Mouse (Mus musculus) neural tube, embryonic 14.5 days (tissue): ENCODE results near the gene Brpf3. TPM values are rescaled to one million over a fixed set of nuclear protein-coding genes. Genes with fewer than 3 reads are reported as not detected.
"Not testable (repeated sequence)": the region's sequence is repeated elsewhere in the genome, so short reads cannot be mapped to it uniquely, and the experiment has no call there.

ENCODE experiments used
- ATAC-seq: fragments of 200-750 bp; cut with Nextera tagmentation; 2 replicates; pipeline ENCODE4 v1.8.0; 2017; ENCODE audit warnings: low read depth, mild to moderate bottlenecking, moderate TSS enrichment, moderate library complexity
- H3K27ac ChIP-seq: fragments of 300-500 bp; sonication (generic); 2 replicates; pipeline ENCODE4 v1.5.1; 2014; ENCODE audit warnings: low read depth, mild to moderate bottlenecking, control low read depth, low read length, moderate library complexity, mixed read lengths
- H3K27me3 ChIP-seq: fragments of 300-500 bp; sonication (generic); 2 replicates; pipeline ENCODE4 v1.6.1; 2014; ENCODE audit warnings: low read length; ENCODE audit not compliant: control insufficient read depth, insufficient read depth
- H3K36me3 ChIP-seq: fragments of 300-500 bp; sonication (generic); 2 replicates; pipeline ENCODE4 v1.6.1; 2014; ENCODE audit warnings: low read length, mixed read lengths; ENCODE audit not compliant: control insufficient read depth, insufficient read depth
- H3K4me1 ChIP-seq: fragments of 300-500 bp; sonication (generic); 2 replicates; pipeline ENCODE4 v1.6.1; 2014; ENCODE audit warnings: low read length; ENCODE audit not compliant: control insufficient read depth, insufficient read depth
- H3K4me2 ChIP-seq: fragments of 300-500 bp; sonication (generic); 2 replicates; pipeline ENCODE4 v1.6.1; 2014; ENCODE audit warnings: mild to moderate bottlenecking, low read depth, low read length, control low read depth
- H3K4me3 ChIP-seq: fragments of 300-500 bp; sonication (generic); 2 replicates; pipeline ENCODE4 v1.5.1; 2014; ENCODE audit warnings: low read depth, low read length, control low read depth, mixed read lengths
- H3K9ac ChIP-seq: fragments of 300-500 bp; sonication (generic); replicated peaks from 2 replicates; pipeline ENCODE4 v1.6.1; 2014; ENCODE audit warnings: low read depth, mild to moderate bottlenecking, control low read depth, low read length, mixed read lengths
- H3K9me3 ChIP-seq: fragments of 300-500 bp; sonication (generic); 2 replicates; pipeline ENCODE4 v1.6.1; 2016; ENCODE audit warnings: low read length; ENCODE audit not compliant: control insufficient read depth
- WGBS: fragments of 180-500 bp; shearing (Covaris S2); extraction: QIAGEN DNeasy Blood & Tissue Kit; methylation state at CpG from one replicate; pipeline ENCODE4 v1.1.7; 2014; 5-methylcytosine and 5-hydroxymethylcytosine counted together
- polyA plus RNA-seq: library from polyadenylated mRNA; unstranded; fragments of >200 nt; fragmentation: Nextera tagmentation; extraction: Ambion mirVana; gene quantifications from 2 replicates; pipeline ENCODE4 v1.2.1, GENCODE M21; 2014

Brpf3 gene
- polyA plus RNA-seq, 1 experiment from 2014 or later, result 6.9 TPM

- Histone ChIP-seq H3K4me3 (no peak overlapping the region), H3K27me3 (no peaks in the 10 kb centered on the region), H3K4me2 (no peak overlapping the region), H3K27ac (no peak overlapping the region), H3K4me1 (peaks cover 4% of the 10 kb centered on the region; the same call in 1 of the 2 replicates), H3K9ac (no peak overlapping the region), H3K9me3 (no peaks in the 10 kb centered on the region), H3K36me3 (peaks cover 28% of the 10 kb centered on the region)
- no peak for ATAC-seq
- WGBS, result 97% methylated on average over 19 of the region's 19 CpGs
Observed at GRCm38 (mm10) chr17:28806770-28807169, 5.9 kb downstream of the Brpf3 start.

GRCm38 (mm10) chr17:28808714-28809113 is 7.8 kb downstream of the Brpf3 start:
- Histone ChIP-seq H3K36me3 (peaks cover 28% of the 10 kb centered on the region), H3K4me2 (no peak overlapping the region), H3K27ac (no peak overlapping the region), H3K9ac (no peak overlapping the region), H3K4me3 (no peak overlapping the region), H3K27me3 (no peaks in the 10 kb centered on the region), H3K9me3 (no peaks in the 10 kb centered on the region), H3K4me1 (no peaks in the 10 kb centered on the region)
- no peak for ATAC-seq
- WGBS, result over 99% methylated on average over 8 of the region's 8 CpGs

- H3K4me2 ChIP-seq, result no peak overlapping the region
- no peaks in the 10 kb centered on the region for H3K4me1 ChIP-seq
- H3K9me3 ChIP-seq, result no peaks in the 10 kb centered on the region
- H3K27me3 ChIP-seq, result no peaks in the 10 kb centered on the region
- ATAC-seq, result no peak
- 98% methylated on average over 10 of the region's 10 CpGs for WGBS
- H3K4me3 ChIP-seq, result no peak overlapping the region
- H3K27ac ChIP-seq, result no peak overlapping the region
- H3K9ac ChIP-seq, result no peak overlapping the region
- H3K36me3 ChIP-seq, result peaks cover 32% of the 10 kb centered on the region
Observed at GRCm38 (mm10) chr17:28809175-28809831, 8.4 kb downstream of the Brpf3 start.

GRCm38 (mm10) chr17:28812345-28812744 is 11.5 kb downstream of the Brpf3 start:
- H3K9me3 ChIP-seq, result no peaks in the 10 kb centered on the region
- no peak overlapping the region for H3K9ac ChIP-seq
- H3K4me1 ChIP-seq, result no peaks in the 10 kb centered on the region
- 94% methylated on average over 10 of the region's 10 CpGs for WGBS
- H3K36me3 ChIP-seq, result peaks cover 45% of the 10 kb centered on the region
- H3K4me2 ChIP-seq, result no peak overlapping the region
- no peak for ATAC-seq
- H3K4me3 ChIP-seq, result no peak overlapping the region
- H3K27ac ChIP-seq, result no peak overlapping the region
- H3K27me3 ChIP-seq, result no peaks in the 10 kb centered on the region

- no peak overlapping the region for H3K4me2 ChIP-seq
- no peak overlapping the region for H3K4me3 ChIP-seq
- H3K9ac ChIP-seq, result no peak overlapping the region
- H3K4me1 ChIP-seq, result no peaks in the 10 kb centered on the region
- no peak overlapping the region for H3K27ac ChIP-seq
- no peaks in the 10 kb centered on the region for H3K27me3 ChIP-seq
- ATAC-seq, result no peak
- H3K36me3 ChIP-seq, result peaks cover 61% of the 10 kb centered on the region
- 94% methylated on average over 18 of the region's 18 CpGs for WGBS
- no peaks in the 10 kb centered on the region for H3K9me3 ChIP-seq
Observed at GRCm38 (mm10) chr17:28814529-28815097, 13.7 kb downstream of the Brpf3 start.

- Histone ChIP-seq H3K4me3 (no peak overlapping the region), H3K4me2 (no peak overlapping the region), H3K9me3 (no peaks in the 10 kb centered on the region), H3K36me3 (peaks cover 54% of the 10 kb centered on the region), H3K4me1 (no peaks in the 10 kb centered on the region), H3K9ac (no peak overlapping the region), H3K27me3 (no peaks in the 10 kb centered on the region), H3K27ac (no peak overlapping the region)
- 94% methylated on average over 10 of the region's 10 CpGs for WGBS
- ATAC-seq, result no peak
Observed at GRCm38 (mm10) chr17:28815384-28816004, 14.6 kb downstream of the Brpf3 start.

GRCm38 (mm10) chr17:28816326-28816725 is 15.4 kb downstream of the Brpf3 start:
- not testable (repeated sequence) for H3K27ac ChIP-seq, H3K9me3 ChIP-seq, H3K4me3 ChIP-seq, H3K9ac ChIP-seq, H3K4me2 ChIP-seq, ATAC-seq, H3K27me3 ChIP-seq, H3K4me1 ChIP-seq
- 95% methylated on average over 9 of the region's 10 CpGs for WGBS
- H3K36me3 ChIP-seq, result peaks cover 55% of the 10 kb centered on the region

GRCm38 (mm10) chr17:28816875-28817811 is 16.3 kb downstream of the Brpf3 start:
- Histone ChIP-seq H3K27ac (no peak overlapping the region), H3K4me3 (no peak overlapping the region), H3K9ac (no peak overlapping the region), H3K4me2 (no peak overlapping the region), H3K4me1 (no peaks in the 10 kb centered on the region), H3K9me3 (no peaks in the 10 kb centered on the region), H3K27me3 (no peaks in the 10 kb centered on the region), H3K36me3 (peaks cover 57% of the 10 kb centered on the region)
- ATAC-seq, result no peak
- WGBS, result 96% methylated on average over 25 of the region's 25 CpGs
